Mouse (Mus musculus) bone marrow, adult 2 months (tissue): Measurements from ENCODE around the gene Ksr2.

Experiments used
- CTCF ChIP-seq: fragments of 200-500 bp; IDR thresholded peaks from 2 replicates; pipeline ENCODE4 v1.5.1; 2011; ENCODE audit warnings: low read length, control low read depth; ENCODE audit not compliant: control insufficient read depth, insufficient read depth
- POLR2A ChIP-seq: fragments of 200-500 bp; IDR thresholded peaks from 2 replicates; pipeline ENCODE4 v1.6.1; 2011; ENCODE audit warnings: low read depth, mild to moderate bottlenecking, control low read depth, low read length, borderline replicate concordance; ENCODE audit not compliant: control insufficient read depth

- no peak for TF ChIP-seq POLR2A
- TF ChIP-seq CTCF: no peak
Observed at GRCm38 (mm10) chr5:117669843-117670242, 256.0 kb downstream of the Ksr2 start.
